Mouse (Mus musculus) CH12.LX (cell line): ENCODE results near the gene Mycn. TPM values are rescaled to one million over a fixed set of nuclear protein-coding genes. Genes with fewer than 3 reads are reported as not detected.

ENCODE experiments used
- DNase-seq: peaks from one replicate; pipeline ENCODE4 v3.0.0-alpha.2; 2013; ENCODE audit errors: extremely low read depth
- H3K27ac ChIP-seq: 2 replicates; pipeline ENCODE4 v1.5.1; 2012; ENCODE audit warnings: low read depth, mild to moderate bottlenecking, control low read depth, moderate library complexity; ENCODE audit not compliant: insufficient read depth
- H3K27me3 ChIP-seq: replicated peaks from 2 replicates; pipeline ENCODE3; 2012; ENCODE audit warnings: inconsistent platforms
- H3K36me3 ChIP-seq, 2 experiments: replicated peaks in 1 of 2; 2 replicates each; pipeline versions ENCODE3 to v1.6.1; 2012; ENCODE audit warnings: inconsistent platforms in 1 of 2, low read length in 1 of 2, mild to moderate bottlenecking in 1 of 2, mixed read lengths in 1 of 2, moderate library complexity in 1 of 2; ENCODE audit not compliant: control insufficient read depth in 1 of 2, insufficient read depth in 1 of 2
- H3K4me1 ChIP-seq, 2 experiments: 2 replicates each; pipeline ENCODE4 v1.6.1; 2012; ENCODE audit warnings: inconsistent platforms in 1 of 2, moderate library complexity in 1 of 2; ENCODE audit not compliant: insufficient read depth in 2 of 2, control insufficient read depth in 1 of 2
- H3K4me2 ChIP-seq: 2 replicates; pipeline ENCODE4 v1.6.1; 2012; ENCODE audit warnings: low read depth, mild to moderate bottlenecking, control low read depth; ENCODE audit not compliant: poor library complexity, insufficient read depth, severe bottlenecking
- H3K4me3 ChIP-seq, 3 experiments: fragments of 150-350 bp in 1 of 3; sonication (generic) in 1 of 3; replicated peaks in 1 of 3; 2 replicates each; pipeline versions ENCODE3 to v1.5.1; 2011 to 2012; ENCODE audit warnings: low read depth in 2 of 3, low read length in 2 of 3, mild to moderate bottlenecking in 2 of 3, moderate library complexity in 2 of 3, control low read depth in 1 of 3, improper control_type of control experiment in 1 of 3, inconsistent platforms in 1 of 3, mixed read lengths in 1 of 3; ENCODE audit not compliant: poor library complexity in 1 of 3
- H3K79me2 ChIP-seq: replicated peaks from 2 replicates; pipeline ENCODE4 v1.6.1; 2012; ENCODE audit warnings: mild to moderate bottlenecking, moderate library complexity; ENCODE audit not compliant: control insufficient read depth, poor library complexity, insufficient read depth, severe bottlenecking; ENCODE audit errors: extremely low read depth
- H3K9ac ChIP-seq: 2 replicates; pipeline ENCODE4 v1.6.1; 2012; ENCODE audit warnings: low read depth, mild to moderate bottlenecking, control low read depth, moderate library complexity; ENCODE audit not compliant: insufficient read depth
- H3K9me3 ChIP-seq: replicated peaks from 2 replicates; pipeline ENCODE3; 2012; ENCODE audit warnings: low read length, inconsistent platforms, mixed read lengths
- BHLHE40 ChIP-seq: IDR thresholded peaks from 2 replicates; pipeline ENCODE4 v1.6.1; 2011; ENCODE audit warnings: mild to moderate bottlenecking, low read depth, low read length, improper control_type of control experiment
- IRF4 ChIP-seq: IDR thresholded peaks from 2 replicates; pipeline ENCODE4 v1.6.1; 2014; ENCODE audit warnings: low read depth, mild to moderate bottlenecking, inconsistent platforms, low read length, improper control_type of control experiment
- JUN ChIP-seq: IDR thresholded peaks from 2 replicates; pipeline ENCODE4 v1.6.1; 2011; ENCODE audit warnings: low read depth, mild to moderate bottlenecking, low read length, improper control_type of control experiment, moderate library complexity; ENCODE audit not compliant: insufficient read depth
- KAT2A ChIP-seq: IDR thresholded peaks from 2 replicates; pipeline ENCODE4 v1.6.1; 2012; ENCODE audit warnings: low read length, improper control_type of control experiment, inconsistent platforms; ENCODE audit not compliant: insufficient replicate concordance
- MAX ChIP-seq: IDR thresholded peaks from 2 replicates; pipeline ENCODE4 v1.6.1; 2011; ENCODE audit warnings: low read length, improper control_type of control experiment
- MAZ ChIP-seq: IDR thresholded peaks from 2 replicates; pipeline ENCODE4 v1.6.1; 2012; ENCODE audit warnings: low read depth, mild to moderate bottlenecking, inconsistent platforms, low read length, improper control_type of control experiment, moderate library complexity
- MYC ChIP-seq: IDR thresholded peaks from 2 replicates; pipeline ENCODE4 v1.6.1; 2011; ENCODE audit warnings: low read depth, mild to moderate bottlenecking, improper control_type of control experiment, low read length
- NELFE ChIP-seq: IDR thresholded peaks from 2 replicates; pipeline ENCODE4 v1.6.1; 2011; ENCODE audit warnings: low read depth, low read length, improper control_type of control experiment
- PAX5 ChIP-seq: IDR thresholded peaks from 2 replicates; pipeline ENCODE4 v1.6.1; 2012; ENCODE audit warnings: low read length, inconsistent platforms, mixed read lengths
- POLR2A ChIP-seq: IDR thresholded peaks from 2 replicates; pipeline ENCODE4 v1.6.1; 2011; ENCODE audit warnings: low read depth, mild to moderate bottlenecking, improper control_type of control experiment, low read length
- RCOR1 ChIP-seq: conservative IDR thresholded peaks from 2 replicates; pipeline ENCODE4 v1.6.1; 2012; ENCODE audit warnings: low read depth, mild to moderate bottlenecking, inconsistent platforms, low read length, improper control_type of control experiment
- SIN3A ChIP-seq: IDR thresholded peaks from 2 replicates; pipeline ENCODE4 v1.6.1; 2012; ENCODE audit warnings: low read length, improper control_type of control experiment, inconsistent platforms
- TBP ChIP-seq: conservative IDR thresholded peaks from 2 replicates; pipeline ENCODE4 v1.6.1; 2011; ENCODE audit warnings: low read depth, low read length, improper control_type of control experiment
- UBTF ChIP-seq: IDR thresholded peaks from 2 replicates; pipeline ENCODE4 v1.6.1; 2012; ENCODE audit warnings: low read depth, mild to moderate bottlenecking, inconsistent platforms, low read length, improper control_type of control experiment, moderate library complexity
- ZC3H11A ChIP-seq: IDR thresholded peaks from 2 replicates; pipeline ENCODE4 v1.6.1; 2012; ENCODE audit warnings: low read depth, mild to moderate bottlenecking, inconsistent platforms, low read length, improper control_type of control experiment
- ZKSCAN1 ChIP-seq: IDR thresholded peaks from 2 replicates; pipeline ENCODE4 v1.6.1; 2012; ENCODE audit warnings: low read depth, inconsistent platforms, low read length, improper control_type of control experiment, borderline replicate concordance
- ZMIZ1 ChIP-seq: IDR thresholded peaks from 2 replicates; pipeline ENCODE4 v1.6.1; 2012; ENCODE audit warnings: low read depth, mild to moderate bottlenecking, inconsistent platforms, low read length, improper control_type of control experiment
- dilution Hi-C: fragments of 300-500 bp; cut with MboI; formaldehyde crosslinking; loops from 2 replicates; pipeline ENCODE4 v1.14.3; 2020; ENCODE audit warnings: low sequenced_read_pairs; ENCODE audit not compliant: extremely low pct_unique_long_range_greater_than_20kb, extremely low pct_ligation_motif_present
- in situ Hi-C: fragments of 300-500 bp; cut with MboI; formaldehyde crosslinking; loops from 3 replicates; pipeline ENCODE4 v1.14.3; 2019; ENCODE audit warnings: low sequenced_read_pairs, low pct_ligation_motif_present, low pct_unique_long_range_greater_than_20kb, mixed read lengths
- polyA plus RNA-seq: library from polyadenylated mRNA; unstranded; fragments of >175 nt; gene quantifications from 2 replicates; pipeline ENCODE4 v1.2.1, GENCODE M21; 2012; ENCODE audit warnings: low read depth; ENCODE audit not compliant: insufficient read length
- total RNA-seq, 2 experiments: library from RNA; depleted of rRNA; stranded (reverse); fragments of 300-350 nt in 1 of 2; fragments of >200 nt in 1 of 2; gene quantifications; 2 replicates each; pipeline ENCODE4 v1.2.3; 2012 to 2014

The Mycn gene
- total and polyA plus RNA-seq, 3 experiments = not detected

DNA sequence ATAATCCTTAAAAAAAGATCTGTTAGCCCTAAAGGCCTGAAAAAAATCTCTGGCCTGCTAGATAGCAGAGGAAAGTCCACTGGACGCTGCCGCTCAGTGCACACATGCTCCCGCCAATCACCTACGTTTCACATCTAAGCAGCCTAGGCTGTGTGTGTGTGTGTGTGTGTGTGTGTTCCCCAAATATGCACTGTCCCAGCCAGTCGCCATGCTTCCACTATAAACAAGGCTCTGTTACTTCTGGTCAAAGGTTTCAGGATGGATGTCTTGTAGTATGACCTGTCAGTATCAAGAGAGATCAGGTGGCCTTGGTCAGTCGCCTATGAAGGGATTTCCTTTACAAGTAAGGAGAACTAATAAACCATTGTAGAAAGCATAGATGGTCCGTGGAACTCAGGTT lies 9.5 kb downstream of the Mycn start:
- Histone ChIP-seq H3K4me2 (no peak overlapping the region), H3K79me2 (no peaks in the 10 kb centered on the region), H3K27ac (no peak overlapping the region), H3K9ac (no peak overlapping the region), H3K4me1 (no peaks in the 10 kb centered on the region), H3K36me3 (no peaks in the 10 kb centered on the region), H3K4me3 (no peak overlapping the region), H3K27me3 (no peaks in the 10 kb centered on the region), H3K9me3 (no peaks in the 10 kb centered on the region)
- no peak for DNase-seq
- dilution Hi-C loops (no loop called here), in situ Hi-C loops (no loop called here)
- TF ChIP-seq KAT2A = no peak
- TF ChIP-seq ZKSCAN1 = no peak
- no peak for TF ChIP-seq MYC
- TF ChIP-seq RCOR1 = no peak
- TF ChIP-seq MAX = no peak
- no peak for TF ChIP-seq SIN3A
- TF ChIP-seq NELFE = no peak
- TF ChIP-seq MAZ = no peak
- TF ChIP-seq TBP = no peak
- no peak for TF ChIP-seq ZMIZ1
- TF ChIP-seq POLR2A = no peak
- no peak for TF ChIP-seq PAX5
- no peak for TF ChIP-seq UBTF
- TF ChIP-seq ZC3H11A = no peak

DNA sequence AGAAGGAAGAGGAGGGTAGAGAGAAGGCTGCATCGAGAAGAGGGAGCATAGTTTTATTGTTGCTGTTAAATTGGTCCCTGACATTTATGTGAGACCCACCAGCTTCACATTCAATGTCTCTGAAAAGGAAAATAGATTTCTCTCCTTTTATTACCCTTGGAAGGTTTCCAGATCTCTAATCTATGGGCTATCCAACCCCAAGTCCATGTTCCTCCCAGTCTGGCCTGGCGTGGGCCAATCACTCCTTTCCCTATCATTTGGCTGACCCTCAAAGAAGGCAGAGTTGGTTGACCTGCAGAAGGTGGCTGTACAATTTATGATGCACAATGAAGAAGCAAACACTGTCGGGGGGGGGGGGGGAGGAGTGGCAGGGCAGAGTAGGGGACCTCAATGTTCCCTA lies 13.5 kb downstream of the Mycn start:
- Histone ChIP-seq H3K79me2 (no peaks in the 10 kb centered on the region), H3K27me3 (no peaks in the 10 kb centered on the region), H3K9ac (no peak overlapping the region), H3K4me2 (no peak overlapping the region), H3K4me3 (no peak overlapping the region), H3K9me3 (no peaks in the 10 kb centered on the region), H3K4me1 (no peaks in the 10 kb centered on the region), H3K27ac (no peak overlapping the region), H3K36me3 (no peaks in the 10 kb centered on the region)
- no peak for DNase-seq
- in situ Hi-C loops (no loop called here), dilution Hi-C loops (no loop called here)
- TF ChIP-seq POLR2A (no peak), BHLHE40 (no peak)

DNA sequence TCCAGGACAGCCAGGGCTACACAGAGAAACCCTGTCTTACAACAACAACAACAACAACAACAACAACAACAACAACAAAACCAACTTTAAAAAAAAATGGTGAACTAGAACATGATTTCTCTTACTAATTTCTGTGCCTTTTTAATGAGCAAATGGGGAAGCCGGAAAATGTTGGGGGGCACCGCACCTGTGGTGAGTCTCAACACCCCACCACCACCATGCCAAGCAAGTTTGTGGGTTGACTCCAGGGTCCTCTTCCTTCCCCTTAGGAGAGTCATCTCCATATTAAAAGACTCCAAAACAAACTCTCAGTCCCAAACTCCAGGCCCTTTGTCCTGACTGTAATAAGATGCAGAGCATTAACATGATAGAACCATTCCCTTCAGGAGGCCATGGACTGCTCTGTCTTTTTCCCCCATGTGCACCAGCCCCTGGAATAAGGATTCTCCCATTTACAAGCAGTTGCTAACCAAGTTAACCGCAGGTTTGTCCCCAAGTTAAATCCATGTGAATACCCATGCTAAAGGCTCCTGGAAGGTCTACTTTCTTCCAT lies 14.7 kb downstream of the Mycn start:
- no peak overlapping the region for H3K9ac ChIP-seq
- H3K4me3 ChIP-seq = no peak overlapping the region
- TF ChIP-seq JUN (no peak), IRF4 (no peak)
- H3K27me3 ChIP-seq = no peaks in the 10 kb centered on the region
- H3K4me1 ChIP-seq = no peaks in the 10 kb centered on the region
- DNase-seq = no peak
- H3K4me2 ChIP-seq = no peak overlapping the region
- no peaks in the 10 kb centered on the region for H3K9me3 ChIP-seq
- H3K36me3 ChIP-seq = no peaks in the 10 kb centered on the region
- H3K79me2 ChIP-seq = no peaks in the 10 kb centered on the region
- in situ Hi-C loops = no loop called here
- H3K27ac ChIP-seq = no peak overlapping the region
- dilution Hi-C loops = no loop called here
